Mouse (Mus musculus) liver, embryonic 14.5 days (tissue): ENCODE data around the gene Tmx4.

Experiments used
- CTCF ChIP-seq: IDR thresholded peaks from 2 replicates; pipeline ENCODE4 v1.5.1; 2016; ENCODE audit warnings: antibody characterized with exemption, low read depth, control low read depth
- EP300 ChIP-seq: IDR thresholded peaks from 2 replicates; pipeline ENCODE4 v1.6.1; 2016; ENCODE audit warnings: antibody characterized with exemption, low read depth

DNA sequence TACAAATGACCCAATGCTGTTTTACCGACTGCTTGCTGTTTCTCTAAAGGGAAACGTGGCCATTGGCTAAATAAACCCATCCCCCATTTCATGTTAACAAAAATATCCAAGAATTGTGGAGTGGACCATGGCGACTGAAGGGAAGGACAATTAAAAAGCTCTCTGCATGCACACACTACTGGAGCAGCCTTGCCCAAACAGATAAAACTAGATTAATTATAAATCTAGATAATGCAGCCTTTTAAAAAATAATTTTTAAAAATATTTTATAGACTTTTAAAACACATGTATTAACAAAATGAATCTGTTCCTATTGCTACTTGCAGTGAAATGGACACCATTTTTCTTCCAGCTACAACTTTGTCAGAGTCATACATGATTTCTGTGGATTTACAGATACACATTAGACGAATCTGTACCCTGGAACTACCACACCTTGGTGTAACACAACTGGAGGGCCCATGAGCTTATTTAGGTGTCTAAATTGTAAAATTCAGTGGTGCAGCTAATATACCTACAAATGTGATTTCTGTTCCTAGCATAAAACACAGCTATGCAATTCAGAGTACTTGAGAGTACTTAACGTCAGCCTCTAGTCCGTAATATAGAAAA, 462 bp upstream of the Tmx4 start:
- TF ChIP-seq CTCF = no peak
- TF ChIP-seq EP300 = no peak
